Mouse (Mus musculus) G1E (cell line): ENCODE measurements around the gene Hsd17b3. TPM values are rescaled to one million over a fixed set of nuclear protein-coding genes. Genes with fewer than 3 reads are reported as not detected.

Experiments used
- ATAC-seq: 2 replicates; pipeline ENCODE4 v1.8.0; 2016; ENCODE audit warnings: mild to moderate bottlenecking; ENCODE audit not compliant: insufficient number of reproducible peaks, poor library complexity, low FRiP score, severe bottlenecking; ENCODE audit errors: extremely low read depth
- DNase-seq: peaks from one replicate; pipeline ENCODE4 v3.0.0; 2012; ENCODE audit warnings: low spot score
- H3K27me3 ChIP-seq: 2 replicates; pipeline ENCODE4 v1.6.1; 2012; ENCODE audit warnings: mild to moderate bottlenecking, low read length, inconsistent platforms; ENCODE audit not compliant: insufficient read depth
- H3K36me3 ChIP-seq: replicated peaks from 2 replicates; pipeline ENCODE3; 2012; ENCODE audit warnings: mild to moderate bottlenecking, inconsistent platforms
- H3K4me1 ChIP-seq: 2 replicates; pipeline ENCODE4 v1.6.1; 2012; ENCODE audit warnings: low read depth, low read length, inconsistent platforms, mixed read lengths; ENCODE audit not compliant: insufficient read depth
- H3K4me3 ChIP-seq: 2 replicates; pipeline ENCODE4 v1.5.1; 2012; ENCODE audit warnings: low read depth, mild to moderate bottlenecking, inconsistent platforms, low read length, moderate library complexity, mixed read lengths
- H3K9me3 ChIP-seq: replicated peaks from 2 replicates; pipeline ENCODE4 v1.6.1; 2012; ENCODE audit warnings: inconsistent platforms
- CTCF ChIP-seq: IDR thresholded peaks from 2 replicates; pipeline ENCODE4 v1.5.1; 2012; ENCODE audit warnings: low read depth, low read length, inconsistent platforms, mixed read lengths
- GATA1 ChIP-seq: IDR thresholded peaks from 2 replicates; pipeline ENCODE4 v1.6.1; 2012; ENCODE audit warnings: borderline replicate concordance, low read length, inconsistent platforms, mixed read lengths
- GATA2 ChIP-seq: IDR thresholded peaks from 2 replicates; pipeline ENCODE4 v1.6.1; 2012; ENCODE audit warnings: low read depth, low read length, inconsistent platforms, borderline replicate concordance
- POLR2AphosphoS5 ChIP-seq: IDR thresholded peaks from 2 replicates; pipeline ENCODE4 v1.6.1; 2012; ENCODE audit warnings: low read depth, low read length, inconsistent platforms; ENCODE audit not compliant: insufficient replicate concordance
- TAL1 ChIP-seq: conservative IDR thresholded peaks from 2 replicates; pipeline ENCODE4 v1.6.1; 2012; ENCODE audit warnings: low read depth, low read length, inconsistent platforms, mixed read lengths
- polyA plus RNA-seq: library from polyadenylated mRNA; stranded (reverse); fragments of >175 nt; gene quantifications from 2 replicates; pipeline ENCODE4 v1.2.3, GENCODE M21; 2012
- total RNA-seq, 2 experiments: library from RNA; stranded (forward) in 1 of 2; stranded (reverse) in 1 of 2; fragments of 200-1000 nt in 1 of 2; fragments of >200 nt in 1 of 2; fragmentation: Nextera tagmentation in 1 of 2; gene quantifications; 2 replicates each; pipeline ENCODE4 v1.2.3; 2014 to 2017

The Hsd17b3 gene
- total and polyA plus RNA-seq, 3 experiments, result 0.22 TPM; not detected in 2

DNA sequence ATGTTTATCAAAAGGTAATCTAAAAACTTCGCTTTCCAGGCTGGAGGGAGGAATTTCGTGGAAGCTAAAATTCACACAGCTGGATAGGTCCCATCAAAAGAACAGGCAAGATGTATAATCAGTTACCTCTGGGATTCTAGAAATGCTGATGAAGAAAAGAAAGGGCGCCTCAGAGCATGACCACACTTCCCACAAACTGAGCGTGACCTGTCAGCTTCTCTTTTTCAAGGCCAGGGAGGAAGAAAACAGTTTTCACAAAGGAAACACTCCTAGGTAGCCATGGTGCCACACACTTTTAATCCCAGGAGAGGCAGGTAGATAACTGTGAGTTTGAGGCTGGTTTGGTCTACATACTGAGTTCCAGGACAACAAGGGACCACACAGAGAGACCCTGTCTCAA lies 31.7 kb upstream of the Hsd17b3 start:
- no peaks in the 10 kb centered on the region; the same call in 1 of the 2 replicates for H3K4me1 ChIP-seq
- TF ChIP-seq CTCF (no peak), GATA2 (no peak), TAL1 (no peak), POLR2AphosphoS5 (no peak), GATA1 (no peak)
- H3K27me3 ChIP-seq, result peaks cover 10% of the 10 kb centered on the region; the same call in 1 of the 2 replicates
- DNase-seq (no peak), ATAC-seq (no peak)
- no peaks in the 10 kb centered on the region for H3K9me3 ChIP-seq
- no peaks in the 10 kb centered on the region for H3K36me3 ChIP-seq
- no peak overlapping the region for H3K4me3 ChIP-seq

GRCm38 (mm10) chr13:64117442-64117841 lies 28.4 kb upstream of the Hsd17b3 start:
- peaks cover 7% of the 10 kb centered on the region; the same call in 1 of the 2 replicates for H3K27me3 ChIP-seq
- H3K4me1 ChIP-seq, result no peaks in the 10 kb centered on the region
- no peak for ATAC-seq
- no peak for TF ChIP-seq POLR2AphosphoS5
- no peak for TF ChIP-seq TAL1
- TF ChIP-seq GATA1, result no peak
- no peak for TF ChIP-seq CTCF
- no peak for TF ChIP-seq GATA2
- no peaks in the 10 kb centered on the region for H3K36me3 ChIP-seq
- no peak overlapping the region for H3K4me3 ChIP-seq
- no peaks in the 10 kb centered on the region for H3K9me3 ChIP-seq
- DNase-seq, result no peak

DNA sequence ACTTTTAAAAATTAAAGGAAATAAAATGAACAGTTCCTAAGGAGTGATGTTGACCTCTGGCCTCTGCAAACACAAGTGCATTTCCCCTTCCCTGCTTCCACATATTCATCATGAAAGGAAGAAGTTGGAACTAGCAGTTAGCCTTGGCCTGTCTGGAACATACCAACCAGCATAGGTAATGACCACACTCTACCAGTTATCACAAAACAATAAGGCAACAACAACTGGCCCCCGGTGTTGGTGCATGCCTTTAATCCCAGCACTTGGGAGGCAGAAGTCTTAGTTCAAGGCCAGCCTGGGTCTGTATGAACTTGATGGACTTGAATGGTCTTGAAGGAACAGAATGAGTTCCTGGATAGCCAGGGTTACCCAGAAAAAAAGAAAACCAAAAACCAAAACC lies 21.4 kb upstream of the Hsd17b3 start:
- Histone ChIP-seq H3K9me3 (no peaks in the 10 kb centered on the region), H3K27me3 (peaks cover 13% of the 10 kb centered on the region), H3K4me1 (no peaks in the 10 kb centered on the region), H3K36me3 (no peaks in the 10 kb centered on the region), H3K4me3 (no peak overlapping the region)
- DNase-seq, result no peak
- ATAC-seq, result no peak
- TF ChIP-seq GATA1, result no peak
- TF ChIP-seq GATA2, result no peak
- no peak for TF ChIP-seq POLR2AphosphoS5
- TF ChIP-seq TAL1, result no peak
- TF ChIP-seq CTCF, result no peak

- DNase-seq (no peak), ATAC-seq (no peak)
- TF ChIP-seq GATA2 (no peak), GATA1 (no peak), POLR2AphosphoS5 (no peak), TAL1 (no peak), CTCF (no peak)
- Histone ChIP-seq H3K36me3 (no peaks in the 10 kb centered on the region), H3K27me3 (peaks cover 16% of the 10 kb centered on the region), H3K9me3 (no peaks in the 10 kb centered on the region), H3K4me3 (no peak overlapping the region), H3K4me1 (no peaks in the 10 kb centered on the region)
These were observed 19.4 kb upstream of the Hsd17b3 start for GRCm38 (mm10) chr13:64108381-64108850.

GRCm38 (mm10) chr13:64107535-64107934 lies 18.5 kb upstream of the Hsd17b3 start:
- TF ChIP-seq CTCF, result no peak
- no peak for TF ChIP-seq TAL1
- H3K4me3 ChIP-seq, result no peak overlapping the region
- no peaks in the 10 kb centered on the region for H3K36me3 ChIP-seq
- ATAC-seq, result no peak
- no peaks in the 10 kb centered on the region for H3K4me1 ChIP-seq
- peaks cover 16% of the 10 kb centered on the region for H3K27me3 ChIP-seq
- H3K9me3 ChIP-seq, result no peaks in the 10 kb centered on the region
- DNase-seq, result no peak

GRCm38 (mm10) chr13:64107105-64107504 lies 18.1 kb upstream of the Hsd17b3 start:
- DNase-seq (no peak), ATAC-seq (no peak)
- Histone ChIP-seq H3K36me3 (no peaks in the 10 kb centered on the region), H3K9me3 (no peaks in the 10 kb centered on the region), H3K4me1 (no peaks in the 10 kb centered on the region), H3K4me3 (no peak overlapping the region), H3K27me3 (peaks cover 16% of the 10 kb centered on the region)
- TF ChIP-seq POLR2AphosphoS5 (no peak), TAL1 (no peak), GATA2 (no peak), CTCF (no peak), GATA1 (no peak)
